Mouse (Mus musculus): ENCODE measurements at regions not wholly inside any gene's neighbourhood (a gene's known extent, or its start where the extent isn't known, plus 50 kb on each side); places are given as distances from the start of the nearest gene placed in this dataset.

DNA sequence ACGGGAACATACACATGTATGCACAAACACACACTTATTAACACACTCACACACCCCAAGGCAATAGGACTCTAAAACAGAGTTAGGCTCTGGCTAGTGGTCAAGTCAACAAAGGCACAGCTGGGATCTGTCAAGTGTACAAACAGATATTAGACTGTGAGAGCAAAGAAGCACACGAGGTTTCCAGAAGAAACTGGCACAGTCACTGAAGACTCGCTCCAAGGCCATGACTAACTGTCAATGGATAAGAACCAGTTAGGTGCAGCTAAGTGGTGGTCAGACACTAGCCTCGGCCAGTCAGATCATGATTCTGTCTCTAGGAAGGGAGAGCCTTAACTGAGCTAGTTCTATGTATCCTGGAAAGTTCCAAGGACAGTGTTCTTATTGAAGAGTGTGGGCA lies 93.9 kb upstream of the Hivep1 start:
- DNase-seq (ENCODE audit: low spot score) (peak; percentile 15), ATAC-seq (ENCODE audit: insufficient read depth, low read depth) (peak; percentile 36; the same call in 1 of the 2 replicates)
- Histone ChIP-seq H3K9me3 (replicated peaks; ENCODE audit: control insufficient read depth, low read length) (no peaks in the 10 kb centered on the region), H3K27ac (ENCODE audit: low read depth) (no peak overlapping the region), H3K4me2 (ENCODE audit: low read depth, low read length) (no peak overlapping the region), H3K9ac (replicated peaks; ENCODE audit: low read depth, low read length) (no peak overlapping the region), H3K27me3 (ENCODE audit: control insufficient read depth, insufficient read depth, low read length) (no peaks in the 10 kb centered on the region), H3K4me3 (ENCODE audit: low read depth, low read length) (no peak overlapping the region), H3K4me1 (ENCODE audit: control insufficient read depth, insufficient read depth) (no peaks in the 10 kb centered on the region), H3K36me3 (replicated peaks; ENCODE audit: control insufficient read depth, insufficient read depth, low read length) (no peaks in the 10 kb centered on the region)
- no peak for TF ChIP-seq CTCF (IDR thresholded peaks at IDR 0.05; ENCODE audit: low read depth)
- TF ChIP-seq EP300 (IDR thresholded peaks at IDR 0.05; ENCODE audit: low read depth) = no peak
- 63% methylated on average over 4 of the region's 4 CpGs for whole genome bisulfite sequencing

DNA sequence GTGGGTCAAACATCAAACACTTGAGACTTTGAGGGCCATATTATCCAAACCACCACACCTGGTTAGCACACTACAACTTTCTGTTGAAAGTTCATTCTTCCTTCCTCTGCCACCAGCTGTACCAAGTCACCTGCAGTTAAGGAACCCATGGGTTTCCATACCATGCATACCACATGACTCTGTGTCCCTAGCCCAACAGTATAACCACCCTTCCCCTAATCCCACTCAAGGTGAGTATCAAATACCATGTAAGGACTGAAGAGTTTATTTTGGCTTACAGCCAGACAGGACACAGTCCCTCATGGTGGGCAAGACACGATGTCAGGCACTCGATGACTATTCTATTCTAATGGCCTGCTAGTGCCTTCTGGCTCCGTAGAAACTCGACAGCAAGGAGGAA lies 95.9 kb upstream of the Hivep1 start:
- DNase-seq (ENCODE audit: low spot score) (no peak), ATAC-seq (ENCODE audit: insufficient read depth, low read depth) (no peak)
- no peaks in the 10 kb centered on the region for H3K36me3 ChIP-seq (replicated peaks; ENCODE audit: control insufficient read depth, insufficient read depth, low read length)
- no peak overlapping the region for H3K4me2 ChIP-seq (ENCODE audit: low read depth, low read length)
- WGBS = 78% methylated on average over 4 of the region's 4 CpGs
- H3K9me3 ChIP-seq (replicated peaks; ENCODE audit: control insufficient read depth, low read length) = no peaks in the 10 kb centered on the region
- H3K27me3 ChIP-seq (ENCODE audit: control insufficient read depth, insufficient read depth, low read length) = no peaks in the 10 kb centered on the region
- no peak overlapping the region for H3K27ac ChIP-seq (ENCODE audit: low read depth)
- TF ChIP-seq EP300 (IDR thresholded peaks at IDR 0.05; ENCODE audit: low read depth) (no peak), CTCF (IDR thresholded peaks at IDR 0.05; ENCODE audit: low read depth) (no peak)
- no peak overlapping the region for H3K9ac ChIP-seq (replicated peaks; ENCODE audit: low read depth, low read length)
- H3K4me1 ChIP-seq (ENCODE audit: control insufficient read depth, insufficient read depth) = no peaks in the 10 kb centered on the region
- no peak overlapping the region for H3K4me3 ChIP-seq (ENCODE audit: low read depth, low read length)

DNA sequence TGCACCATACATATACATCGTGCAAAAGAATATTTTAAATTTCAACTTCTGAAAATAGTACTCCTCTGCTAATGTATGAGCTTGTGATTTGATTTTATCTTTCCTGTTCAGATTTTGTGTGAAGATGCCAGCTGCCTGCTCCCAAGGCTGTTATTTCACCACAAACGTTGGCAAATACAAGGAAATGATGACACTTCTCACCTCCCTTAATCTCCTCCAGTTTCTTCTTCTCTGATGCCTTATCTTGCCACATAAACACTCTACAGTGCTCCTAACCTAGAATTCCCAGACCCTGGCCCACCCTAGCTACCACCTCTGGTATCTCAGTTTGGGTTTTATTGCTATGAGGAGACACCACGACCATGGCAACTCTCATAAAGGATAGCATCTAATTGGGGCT lies 96.6 kb upstream of the Hivep1 start:
- no peaks in the 10 kb centered on the region for H3K36me3 ChIP-seq (replicated peaks; ENCODE audit: control insufficient read depth, insufficient read depth, low read length)
- DNase-seq (ENCODE audit: low spot score) (no peak), ATAC-seq (ENCODE audit: insufficient read depth, low read depth) (no peak)
- H3K27me3 ChIP-seq (ENCODE audit: control insufficient read depth, insufficient read depth, low read length) = no peaks in the 10 kb centered on the region
- H3K4me1 ChIP-seq (ENCODE audit: control insufficient read depth, insufficient read depth) = no peaks in the 10 kb centered on the region
- no peaks in the 10 kb centered on the region for H3K9me3 ChIP-seq (replicated peaks; ENCODE audit: control insufficient read depth, low read length)
- H3K4me2 ChIP-seq (ENCODE audit: low read depth, low read length) = no peak overlapping the region
- WGBS = 57% methylated on average over 3 of the region's 3 CpGs
- H3K27ac ChIP-seq (ENCODE audit: low read depth) = no peak overlapping the region
- no peak overlapping the region for H3K4me3 ChIP-seq (ENCODE audit: low read depth, low read length)
- TF ChIP-seq CTCF (IDR thresholded peaks at IDR 0.05; ENCODE audit: low read depth) (no peak), EP300 (IDR thresholded peaks at IDR 0.05; ENCODE audit: low read depth) (no peak)
- H3K9ac ChIP-seq (replicated peaks; ENCODE audit: low read depth, low read length) = no peak overlapping the region

DNA sequence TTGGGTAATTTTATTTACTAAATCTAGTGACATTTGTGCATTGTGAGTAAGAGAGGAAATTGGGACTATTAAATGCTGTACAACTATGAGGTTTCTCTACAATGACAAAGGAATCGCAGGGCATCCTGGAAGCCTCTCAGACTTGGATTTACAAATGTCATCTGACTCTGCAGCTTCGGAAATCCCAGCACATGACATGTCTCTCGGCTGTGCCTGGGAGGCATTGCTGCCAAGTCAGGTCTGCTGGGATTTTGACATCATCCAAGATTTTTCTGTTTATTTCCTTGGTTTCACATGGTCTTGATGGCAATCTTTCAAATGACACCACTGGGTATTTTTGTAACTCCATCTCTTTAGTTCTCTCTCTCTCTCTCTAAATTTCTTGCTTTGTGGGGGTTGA lies 99.4 kb upstream of the Hivep1 start:
- no peak for TF ChIP-seq EP300 (IDR thresholded peaks at IDR 0.05; ENCODE audit: low read depth)
- TF ChIP-seq CTCF (IDR thresholded peaks at IDR 0.05; ENCODE audit: low read depth) = no peak
- H3K9ac ChIP-seq (replicated peaks; ENCODE audit: low read depth, low read length) = no peak overlapping the region
- WGBS = 46% methylated on average over 3 of the region's 3 CpGs
- no peaks in the 10 kb centered on the region for H3K9me3 ChIP-seq (replicated peaks; ENCODE audit: control insufficient read depth, low read length)
- no peak for ATAC-seq (ENCODE audit: insufficient read depth, low read depth)
- no peak for DNase-seq (ENCODE audit: low spot score)
- H3K4me3 ChIP-seq (ENCODE audit: low read depth, low read length) = no peak overlapping the region
- H3K36me3 ChIP-seq (replicated peaks; ENCODE audit: control insufficient read depth, insufficient read depth, low read length) = no peaks in the 10 kb centered on the region
- H3K4me2 ChIP-seq (ENCODE audit: low read depth, low read length) = no peak overlapping the region
- H3K27me3 ChIP-seq (ENCODE audit: control insufficient read depth, insufficient read depth, low read length) = no peaks in the 10 kb centered on the region
- no peaks in the 10 kb centered on the region for H3K4me1 ChIP-seq (ENCODE audit: control insufficient read depth, insufficient read depth)
- no peak overlapping the region for H3K27ac ChIP-seq (ENCODE audit: low read depth)

DNA sequence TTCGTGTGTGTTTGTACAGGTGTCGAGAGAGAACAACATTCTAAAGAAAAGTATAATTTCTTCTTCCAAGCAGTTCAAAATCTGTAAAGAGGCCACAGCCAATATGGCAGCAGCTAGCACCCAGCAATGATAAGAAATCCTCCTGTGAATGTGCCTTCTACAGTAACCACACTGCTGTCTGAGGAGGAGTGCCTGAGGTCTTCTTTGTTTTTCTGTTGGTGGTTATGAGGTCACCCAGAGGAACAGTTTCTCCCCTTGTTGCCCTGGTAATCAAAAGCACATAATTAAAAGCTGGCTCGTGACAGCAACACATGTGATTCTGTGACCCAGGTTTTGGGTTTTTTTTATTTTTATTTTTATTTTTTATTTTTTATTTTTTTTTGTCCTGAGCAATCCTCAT lies 100.8 kb upstream of the Adtrp start:
- H3K27me3 ChIP-seq (ENCODE audit: control insufficient read depth, insufficient read depth, low read length) = no peaks in the 10 kb centered on the region
- H3K4me1 ChIP-seq (ENCODE audit: control insufficient read depth, insufficient read depth) = no peaks in the 10 kb centered on the region
- ATAC-seq (ENCODE audit: insufficient read depth, low read depth) (no peak), DNase-seq (ENCODE audit: low spot score) (no peak)
- no peak overlapping the region for H3K27ac ChIP-seq (ENCODE audit: low read depth)
- 84% methylated on average over 3 of the region's 3 CpGs for WGBS
- H3K9ac ChIP-seq (replicated peaks; ENCODE audit: low read depth, low read length) = no peak overlapping the region
- no peaks in the 10 kb centered on the region for H3K36me3 ChIP-seq (replicated peaks; ENCODE audit: control insufficient read depth, insufficient read depth, low read length)
- no peak overlapping the region for H3K4me3 ChIP-seq (ENCODE audit: low read depth, low read length)
- H3K4me2 ChIP-seq (ENCODE audit: low read depth, low read length) = no peak overlapping the region
- no peaks in the 10 kb centered on the region for H3K9me3 ChIP-seq (replicated peaks; ENCODE audit: control insufficient read depth, low read length)
- no peak for TF ChIP-seq EP300 (IDR thresholded peaks at IDR 0.05; ENCODE audit: low read depth)
- no peak for TF ChIP-seq CTCF (IDR thresholded peaks at IDR 0.05; ENCODE audit: low read depth)

DNA sequence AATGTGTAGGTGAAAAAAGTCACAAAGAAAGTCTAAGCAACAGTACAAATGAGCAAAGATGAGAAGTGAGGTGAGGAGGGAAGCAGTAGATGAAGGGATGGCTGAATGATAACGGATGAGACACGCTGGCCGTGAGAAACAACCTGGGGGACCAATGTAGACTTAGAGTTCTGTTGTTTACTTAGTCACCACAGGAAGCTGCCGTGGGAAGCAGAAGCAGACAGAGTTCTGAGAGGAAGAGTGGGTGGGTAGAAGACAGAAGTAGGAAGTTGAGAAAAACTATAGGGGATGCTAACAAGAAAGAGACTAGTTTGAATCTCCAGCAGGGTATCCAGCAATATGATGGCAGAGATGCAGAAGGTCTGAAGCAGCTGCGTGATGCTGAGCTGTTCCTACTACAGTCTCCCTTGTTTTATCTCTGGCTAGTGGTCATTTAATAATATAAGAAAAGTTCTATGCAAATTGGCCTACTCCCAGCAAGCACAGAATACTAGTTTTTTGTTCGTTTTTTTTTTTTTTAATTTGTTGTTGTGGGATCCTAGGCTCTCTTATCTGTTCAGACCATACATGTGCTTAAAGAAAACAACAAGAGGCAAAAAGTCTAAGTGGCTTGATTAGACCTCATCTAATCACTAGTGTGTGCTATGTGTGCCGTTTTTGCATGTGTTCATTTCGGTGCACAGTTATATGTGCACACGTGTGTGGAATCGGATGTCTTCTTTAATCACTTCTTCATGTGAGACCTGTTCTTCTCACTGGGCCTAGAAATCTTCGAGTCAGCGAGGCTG lies 85.0 kb upstream of the Adtrp start:
- Histone ChIP-seq H3K27ac (ENCODE audit: low read depth) (no peak overlapping the region), H3K27me3 (ENCODE audit: control insufficient read depth, insufficient read depth, low read length) (no peaks in the 10 kb centered on the region), H3K4me3 (ENCODE audit: low read depth, low read length) (no peak overlapping the region), H3K4me2 (ENCODE audit: low read depth, low read length) (no peak overlapping the region), H3K36me3 (replicated peaks; ENCODE audit: control insufficient read depth, insufficient read depth, low read length) (no peaks in the 10 kb centered on the region), H3K9me3 (replicated peaks; ENCODE audit: control insufficient read depth, low read length) (no peaks in the 10 kb centered on the region), H3K4me1 (ENCODE audit: control insufficient read depth, insufficient read depth) (no peaks in the 10 kb centered on the region), H3K9ac (replicated peaks; ENCODE audit: low read depth, low read length) (no peak overlapping the region)
- ATAC-seq (ENCODE audit: insufficient read depth, low read depth) = no peak
- 60% methylated on average over 12 of the region's 12 CpGs for WGBS
- TF ChIP-seq EP300 (IDR thresholded peaks at IDR 0.05; ENCODE audit: low read depth) = no peak
- TF ChIP-seq CTCF (IDR thresholded peaks at IDR 0.05; ENCODE audit: low read depth) = no peak
- DNase-seq (ENCODE audit: low spot score) = no peak
